Mouse (Mus musculus) inflammation-experienced regulatory T-cells, adult 16 weeks (primary cell): Measurements from ENCODE around the gene Crb1. TPM values are rescaled to one million over a fixed set of nuclear protein-coding genes. Genes with fewer than 3 reads are reported as not detected.

Source experiments
- polyA plus RNA-seq: library from polyadenylated mRNA; unstranded; fragments of 100-300 nt; shearing (Covaris generic); gene quantifications from one replicate; pipeline ENCODE4 v1.2.1, GENCODE M21; 2017

The Crb1 gene
- polyA plus RNA-seq, result not detected

GRCm38 (mm10) chr1:139376638-139377286 lies at the start of gene Crb1:
Crb1 (minus strand) TSS chr1:139377100.

DNA sequence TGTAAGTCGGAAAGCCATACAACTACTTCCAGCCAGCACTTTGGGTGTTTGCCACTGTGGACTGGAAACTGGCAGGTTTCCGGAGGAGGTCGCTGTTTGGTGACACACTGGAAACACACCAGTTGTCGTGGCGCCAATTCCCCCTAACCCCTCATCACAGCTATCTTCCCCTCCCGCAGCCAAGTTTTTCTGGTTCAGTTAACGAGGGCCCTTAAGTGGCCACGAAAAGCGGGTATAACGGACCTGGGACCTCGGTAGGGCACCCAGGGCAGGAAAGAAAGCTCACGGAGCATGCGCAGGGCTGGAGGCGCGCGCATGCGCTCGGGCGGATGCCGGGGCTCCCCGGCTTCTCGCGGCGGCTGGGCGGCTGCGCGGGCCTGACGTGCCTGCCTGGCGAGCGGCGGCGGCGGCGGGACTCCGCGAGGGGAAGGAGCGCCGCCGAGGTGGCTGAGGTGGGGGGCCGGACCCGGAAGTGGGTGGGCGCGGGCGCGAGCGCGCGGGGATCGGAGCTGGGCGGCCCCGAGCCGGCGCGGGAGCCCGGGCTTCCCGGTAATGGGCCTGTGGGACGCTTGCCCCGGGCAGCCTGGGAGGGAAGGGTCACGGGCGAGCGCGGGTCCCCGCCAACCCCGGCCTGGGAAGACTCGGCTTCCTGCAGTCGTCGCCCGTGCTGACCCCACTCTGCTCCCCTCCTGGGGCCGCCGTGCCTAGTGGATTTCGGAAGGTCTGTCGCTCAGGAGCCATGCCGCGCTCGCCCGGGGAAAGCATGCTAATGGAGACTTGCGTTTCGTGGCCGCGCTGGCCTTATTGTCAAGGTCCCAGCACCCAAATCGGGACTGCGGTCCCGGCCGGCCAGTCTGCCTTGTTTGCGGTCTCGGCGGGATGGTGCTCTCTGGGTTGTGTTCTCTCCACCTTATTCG lies 45.2 kb upstream of the Crb1 start, which contains the start of gene Zbtb41:
TSS of gene Zbtb41 (plus strand) at position 414 of the 917 bp plus-strand sequence.

Other genes with a start within 250 kb of the Crb1 start
- 15.2 TPM for gene Zbtb41, start 45.2 kb upstream of the Crb1 start, polyA plus RNA-seq
- gene Aspm, start 77.7 kb upstream of the Crb1 start, polyA plus RNA-seq, result 2.5 TPM
- not detected for gene F13b, start 124.6 kb upstream of the Crb1 start, polyA plus RNA-seq
- gene Cfhr1, start 183.2 kb upstream of the Crb1 start, polyA plus RNA-seq, result not detected